Mouse (Mus musculus): ENCODE measurements around the gene Camk2d. TPM values are rescaled to one million over a fixed set of nuclear protein-coding genes. Genes with fewer than 3 reads are reported as not detected.

Gene Camk2d
- total and polyA plus RNA-seq, 3 experiments, result 66.1 to 80.4 (median 77.3) TPM

DNA sequence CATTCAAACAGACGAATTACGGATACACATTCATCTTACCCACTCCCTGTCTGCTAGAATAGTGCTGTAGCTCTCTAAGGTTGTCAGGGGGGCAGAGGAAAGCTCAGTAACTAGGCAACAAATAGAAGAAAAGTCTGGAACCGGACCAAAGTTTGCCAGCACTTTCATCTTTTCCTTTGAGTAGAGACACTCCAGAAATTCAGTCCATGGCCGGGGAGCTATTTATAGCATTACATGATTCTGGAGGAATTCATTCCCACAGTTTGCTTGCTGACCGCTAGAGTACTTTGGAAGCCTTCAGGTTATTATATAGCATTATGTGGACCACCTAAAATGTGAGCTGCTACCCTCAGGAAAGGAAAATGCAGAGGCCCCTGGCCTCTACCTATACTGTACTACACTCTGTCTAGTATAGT lies 43.0 kb downstream of the Camk2d start:
- Histone ChIP-seq H3K4me2 (ENCODE audit: insufficient read depth, low read depth, poor library complexity, severe bottlenecking) (no peak overlapping the region), H3K9ac (ENCODE audit: insufficient read depth, low read depth) (no peak overlapping the region), H3K9me3 (replicated peaks; ENCODE audit: low read length) (no peaks in the 10 kb centered on the region), H3K4me1 (ENCODE audit: control insufficient read depth in 1 of 2, insufficient read depth in 2 of 2) (peaks cover 4 to 56% of the 10 kb centered on the region in 2 experiments; a peak in 3 of 4 replicates), H3K79me2 (replicated peaks; ENCODE audit: control insufficient read depth, extremely low read depth, insufficient read depth, poor library complexity, severe bottlenecking) (peaks cover 51% of the 10 kb centered on the region), H3K27me3 (replicated peaks) (no peaks in the 10 kb centered on the region), H3K27ac (ENCODE audit: insufficient read depth, low read depth) (no peak overlapping the region), H3K36me3 (replicated peaks in 1 of 2; ENCODE audit: control insufficient read depth in 1 of 2, insufficient read depth in 1 of 2, low read length in 1 of 2) (peaks cover 2 to 29% of the 10 kb centered on the region in 2 experiments), H3K4me3 (replicated peaks in 1 of 3; ENCODE audit: low read depth in 2 of 3, low read length in 2 of 3, poor library complexity in 1 of 3) (no peak overlapping the region)
- in situ Hi-C loops (cut with MboI; ENCODE audit: low pct_ligation_motif_present, low pct_unique_long_range_greater_than_20kb, low sequenced_read_pairs) (no loop called here), dilution Hi-C loops (cut with MboI; ENCODE audit: extremely low pct_ligation_motif_present, extremely low pct_unique_long_range_greater_than_20kb, low sequenced_read_pairs) (no loop called here)
- no peak for TF ChIP-seq EP300 (IDR thresholded peaks at IDR 0.05; ENCODE audit: low read length)
- TF ChIP-seq MXI1 (IDR thresholded peaks at IDR 0.05; ENCODE audit: low read depth, low read length), result no peak
- no peak for TF ChIP-seq SMC3 (IDR thresholded peaks at IDR 0.05; ENCODE audit: low read depth, low read length)
- no peak for TF ChIP-seq JUN (IDR thresholded peaks at IDR 0.05; ENCODE audit: insufficient read depth, low read depth, low read length)
- no peak for TF ChIP-seq ZMIZ1 (IDR thresholded peaks at IDR 0.05; ENCODE audit: low read depth, low read length)
- TF ChIP-seq MEF2A (IDR thresholded peaks at IDR 0.05; ENCODE audit: borderline replicate concordance, low read depth, low read length), result no peak
- TF ChIP-seq HCFC1 (IDR thresholded peaks at IDR 0.05; ENCODE audit: low read depth, low read length), result no peak
- TF ChIP-seq E2F4 (IDR thresholded peaks at IDR 0.05; ENCODE audit: insufficient replicate concordance, low read depth, low read length), result no peak
- no peak for DNase-seq (ENCODE audit: extremely low read depth)

DNA sequence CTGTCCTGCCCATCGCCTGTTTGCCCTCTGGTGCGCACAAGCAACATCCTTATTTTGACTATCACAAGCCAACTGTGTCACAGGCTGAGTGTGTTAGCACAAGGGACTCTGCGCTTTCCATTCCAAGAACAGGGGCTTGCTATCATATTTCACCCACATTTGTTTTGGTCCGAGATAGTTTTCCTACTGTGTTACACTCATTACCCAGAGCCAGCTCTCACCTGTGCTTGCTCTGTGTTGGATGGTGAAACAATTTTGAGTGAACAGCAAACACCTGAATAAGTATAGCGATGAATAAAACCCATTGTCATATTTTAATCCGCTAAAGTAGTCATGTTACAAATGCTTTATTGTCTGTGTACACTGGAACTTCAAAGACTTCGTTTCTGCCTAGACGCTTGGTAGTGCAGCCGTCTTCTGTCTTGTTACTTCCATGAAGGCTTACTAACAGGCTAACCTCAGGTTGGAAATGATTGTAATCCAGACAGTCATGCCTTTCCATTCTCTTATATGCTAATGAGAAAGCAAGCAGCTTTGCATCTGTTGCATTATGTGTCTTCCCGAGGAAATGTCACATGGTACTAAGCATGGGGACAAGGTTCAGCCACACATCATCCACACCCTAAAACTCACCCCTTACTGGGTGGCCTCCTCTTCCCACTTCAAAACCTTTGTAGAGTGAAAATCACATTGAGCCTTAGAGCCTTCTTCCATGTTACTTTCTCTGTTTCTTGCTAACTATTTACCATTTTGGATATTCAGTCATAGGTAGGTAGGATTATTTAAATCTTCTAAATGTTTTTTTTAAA lies 44.5 kb downstream of the Camk2d start:
- Histone ChIP-seq H3K4me1 (ENCODE audit: control insufficient read depth in 1 of 2, insufficient read depth in 2 of 2) (peaks cover 4 to 56% of the 10 kb centered on the region in 2 experiments; a peak in 3 of 4 replicates), H3K9ac (ENCODE audit: insufficient read depth, low read depth) (no peak overlapping the region), H3K9me3 (replicated peaks; ENCODE audit: low read length) (no peaks in the 10 kb centered on the region), H3K36me3 (replicated peaks in 1 of 2; ENCODE audit: control insufficient read depth in 1 of 2, insufficient read depth in 1 of 2, low read length in 1 of 2) (peaks cover 2 to 29% of the 10 kb centered on the region in 2 experiments), H3K27me3 (replicated peaks) (no peaks in the 10 kb centered on the region), H3K27ac (ENCODE audit: insufficient read depth, low read depth) (no peak overlapping the region), H3K4me2 (ENCODE audit: insufficient read depth, low read depth, poor library complexity, severe bottlenecking) (no peak overlapping the region), H3K79me2 (replicated peaks; ENCODE audit: control insufficient read depth, extremely low read depth, insufficient read depth, poor library complexity, severe bottlenecking) (peaks cover 55% of the 10 kb centered on the region), H3K4me3 (replicated peaks in 1 of 3; ENCODE audit: low read depth in 2 of 3, low read length in 2 of 3, poor library complexity in 1 of 3) (no peak overlapping the region)
- dilution Hi-C loops (cut with MboI; ENCODE audit: extremely low pct_ligation_motif_present, extremely low pct_unique_long_range_greater_than_20kb, low sequenced_read_pairs) (no loop called here), in situ Hi-C loops (cut with MboI; ENCODE audit: low pct_ligation_motif_present, low pct_unique_long_range_greater_than_20kb, low sequenced_read_pairs) (no loop called here)
- TF ChIP-seq MXI1 (IDR thresholded peaks at IDR 0.05; ENCODE audit: low read depth, low read length) (no peak), ZKSCAN1 (IDR thresholded peaks at IDR 0.05; ENCODE audit: borderline replicate concordance, low read depth, low read length) (no peak), PAX5 (IDR thresholded peaks at IDR 0.05; ENCODE audit: low read length) (no peak), ELF1 (IDR thresholded peaks at IDR 0.05; ENCODE audit: low read depth, low read length) (no peak), USF2 (conservative IDR thresholded peaks at IDR 0.05; ENCODE audit: low read depth, low read length) (no peak), UBTF (IDR thresholded peaks at IDR 0.05; ENCODE audit: low read depth, low read length) (no peak), TBP (conservative IDR thresholded peaks at IDR 0.05; ENCODE audit: low read depth, low read length) (no peak)
- DNase-seq (ENCODE audit: extremely low read depth), result no peak

Data from CH12.LX (cell line).